Mouse (Mus musculus): ENCODE results near the gene Stat1.

The Stat1 gene

GRCm38 (mm10) chr1:52118860-52119591 lies at the start of gene Stat1:
Stat1 (plus strand) TSS chr1:52119440.
- DNase-seq, result peak; percentile 89 to 92

- no peak for DNase-seq
Measured at GRCm38 (mm10) chr1:52079724-52080367, 39.4 kb upstream of the Stat1 start.

- DNase-seq, result no peak
Measured at GRCm38 (mm10) chr1:52080375-52080774, 38.9 kb upstream of the Stat1 start.

- no peak for DNase-seq
Measured at GRCm38 (mm10) chr1:52086236-52086635, 33.0 kb upstream of the Stat1 start.

- DNase-seq, result no peak
Measured at GRCm38 (mm10) chr1:52087128-52087527, 32.1 kb upstream of the Stat1 start.

GRCm38 (mm10) chr1:52088634-52089033 lies 30.6 kb upstream of the Stat1 start:
- DNase-seq, result no peak

GRCm38 (mm10) chr1:52098618-52099232 lies 20.5 kb upstream of the Stat1 start:
- no peak for DNase-seq

- DNase-seq, result peak; percentile 52 to 66
Measured at GRCm38 (mm10) chr1:52100496-52100895, 18.7 kb upstream of the Stat1 start.

- DNase-seq, result no peak
Measured at GRCm38 (mm10) chr1:52102795-52103194, 16.4 kb upstream of the Stat1 start.

- no peak for DNase-seq
Measured at GRCm38 (mm10) chr1:52107206-52107605, 12.0 kb upstream of the Stat1 start.

- DNase-seq, result no peak
Measured at GRCm38 (mm10) chr1:52111217-52111616, 8.0 kb upstream of the Stat1 start.

GRCm38 (mm10) chr1:52112301-52112700 lies 6.9 kb upstream of the Stat1 start:
- no peak for DNase-seq

GRCm38 (mm10) chr1:52113067-52113665 lies 6.1 kb upstream of the Stat1 start:
- no peak for DNase-seq

GRCm38 (mm10) chr1:52113666-52114069 lies 5.6 kb upstream of the Stat1 start:
- DNase-seq, result peak; percentile 98

- DNase-seq, result no peak
Measured at GRCm38 (mm10) chr1:52116441-52116840, 2.8 kb upstream of the Stat1 start.

GRCm38 (mm10) chr1:52117777-52118176 lies 1.5 kb upstream of the Stat1 start:
- no peak for DNase-seq

- no peak for DNase-seq
Measured at GRCm38 (mm10) chr1:52119691-52120090, 451 bp downstream of the Stat1 start.

GRCm38 (mm10) chr1:52120191-52120590 lies 951 bp downstream of the Stat1 start:
- no peak for DNase-seq

- DNase-seq, result no peak
Measured at GRCm38 (mm10) chr1:52121052-52121451, 1.8 kb downstream of the Stat1 start.

- no peak for DNase-seq
Measured at GRCm38 (mm10) chr1:52124818-52125217, 5.6 kb downstream of the Stat1 start.

- no peak for DNase-seq
Measured at GRCm38 (mm10) chr1:52127350-52127749, 8.1 kb downstream of the Stat1 start.

- no peak for DNase-seq
Measured at GRCm38 (mm10) chr1:52129794-52130193, 10.6 kb downstream of the Stat1 start.

- no peak for DNase-seq
Measured at GRCm38 (mm10) chr1:52131787-52132377, 12.6 kb downstream of the Stat1 start.

Data from thymus, postnatal 36 days (tissue).